Mouse (Mus musculus): ENCODE measurements at regions not wholly inside any gene's neighbourhood (a gene's known extent, or its start where the extent isn't known, plus 50 kb on each side); places are given as distances from the start of the nearest gene placed in this dataset.
A peak's percentile ranks its signal among the peaks of the same experiment; 100 is the strongest.

- no peak for DNase-seq
- H3K4me3 ChIP-seq: no peak overlapping the region
- TF ChIP-seq CTCF (IDR thresholded peaks at IDR 0.05): no peak
- H3K27ac ChIP-seq: no peak overlapping the region
- intact Hi-C loops (cut with DNase I): no loop called here
These were observed 452.9 kb upstream of the Fam19a5 start for GRCm38 (mm10) chr15:87091048-87091777.

DNA sequence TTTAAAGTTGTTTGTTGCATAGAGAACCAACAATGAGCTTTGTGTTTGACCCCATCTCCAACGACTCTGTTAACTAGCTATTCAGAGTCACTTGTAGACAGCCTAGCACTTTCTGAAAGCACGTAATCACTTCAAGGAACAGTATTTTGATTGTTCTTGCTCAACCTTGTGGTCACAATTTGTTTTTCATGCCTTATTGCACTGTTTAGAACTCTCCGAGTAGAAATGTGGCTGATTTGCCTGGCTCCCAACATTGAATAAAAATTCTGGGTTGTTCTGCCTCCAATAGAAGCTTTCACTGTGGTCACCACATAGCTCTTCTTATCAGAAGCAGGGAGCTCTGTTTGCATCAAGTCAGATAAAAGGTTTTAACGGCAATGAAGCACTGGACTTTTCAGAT lies 446.9 kb upstream of the Fam19a5 start:
- intact Hi-C loops (cut with DNase I): no loop called here
- DNase-seq: no peak
- Histone ChIP-seq H3K4me3 (no peak overlapping the region), H3K27ac (no peak overlapping the region)
- TF ChIP-seq CTCF (IDR thresholded peaks at IDR 0.05): no peak

DNA sequence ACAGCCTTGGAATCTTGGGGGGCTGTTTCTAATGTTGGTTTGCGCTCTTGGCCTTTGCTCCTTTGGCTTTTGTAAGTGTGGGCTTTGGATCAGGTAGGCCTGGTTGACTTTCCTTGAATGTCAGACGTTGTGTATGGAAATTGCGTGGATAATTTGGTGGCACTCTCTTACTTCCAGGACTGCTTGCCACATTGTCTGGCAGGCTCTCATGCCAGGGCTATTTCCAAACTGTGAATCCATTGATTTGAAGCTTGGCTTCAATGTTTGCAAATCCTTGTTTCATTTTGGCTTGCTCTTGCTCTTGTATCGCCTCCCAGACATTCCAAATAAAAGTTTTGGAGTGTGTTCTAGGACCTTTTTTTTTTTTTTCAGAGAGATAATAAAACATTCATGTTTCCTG lies 443.0 kb upstream of the Fam19a5 start:
- intact Hi-C loops (cut with DNase I): no loop called here
- no peak for TF ChIP-seq CTCF (IDR thresholded peaks at IDR 0.05)
- no peak for DNase-seq
- no peak overlapping the region for H3K27ac ChIP-seq
- H3K4me3 ChIP-seq: no peak overlapping the region

DNA sequence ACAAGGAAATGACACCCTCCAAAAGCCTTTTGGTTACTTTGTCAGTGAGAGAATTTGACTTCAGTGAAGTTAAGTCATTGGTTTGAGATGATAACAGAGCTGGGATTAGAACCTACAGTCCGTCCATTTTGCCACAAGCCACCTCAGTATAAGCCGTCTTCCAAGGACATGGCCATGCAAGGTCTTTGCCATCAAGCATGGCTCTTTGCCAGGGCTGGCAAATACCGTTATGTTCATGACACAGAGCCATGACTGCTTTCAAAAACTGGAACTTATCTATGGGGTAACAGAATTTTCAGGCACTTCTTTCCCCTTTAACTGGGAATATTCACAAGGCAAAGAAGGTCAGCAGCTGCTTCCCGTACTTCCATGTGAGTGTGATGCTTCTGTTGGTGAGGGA lies 441.9 kb upstream of the Fam19a5 start:
- Histone ChIP-seq H3K4me3 (no peak overlapping the region), H3K27ac (no peak overlapping the region)
- TF ChIP-seq CTCF (IDR thresholded peaks at IDR 0.05): no peak
- DNase-seq: no peak
- intact Hi-C loops (cut with DNase I): no loop called here

DNA sequence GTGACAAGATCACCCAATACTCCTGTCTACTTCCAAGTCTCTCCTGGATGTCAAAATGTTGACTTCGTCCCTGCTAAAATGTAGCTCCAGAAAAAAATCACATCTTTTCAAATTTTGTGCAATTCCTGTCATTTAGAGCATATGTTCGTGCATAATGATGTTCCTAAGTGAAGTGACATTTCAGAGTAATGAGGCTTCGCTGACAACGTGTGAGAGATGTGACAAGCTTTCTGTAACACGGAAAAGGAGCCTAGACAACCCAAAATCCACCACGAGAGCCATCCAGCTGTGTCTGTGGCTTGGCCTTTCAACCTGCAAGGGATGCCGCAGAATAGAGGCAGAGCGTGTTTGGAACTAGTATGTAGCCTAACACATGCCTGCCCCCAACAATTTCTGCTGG lies 438.1 kb upstream of the Fam19a5 start:
- H3K27ac ChIP-seq: no peak overlapping the region
- no peak for TF ChIP-seq CTCF (IDR thresholded peaks at IDR 0.05)
- intact Hi-C loops (cut with DNase I): no loop called here
- no peak overlapping the region for H3K4me3 ChIP-seq
- DNase-seq: no peak

DNA sequence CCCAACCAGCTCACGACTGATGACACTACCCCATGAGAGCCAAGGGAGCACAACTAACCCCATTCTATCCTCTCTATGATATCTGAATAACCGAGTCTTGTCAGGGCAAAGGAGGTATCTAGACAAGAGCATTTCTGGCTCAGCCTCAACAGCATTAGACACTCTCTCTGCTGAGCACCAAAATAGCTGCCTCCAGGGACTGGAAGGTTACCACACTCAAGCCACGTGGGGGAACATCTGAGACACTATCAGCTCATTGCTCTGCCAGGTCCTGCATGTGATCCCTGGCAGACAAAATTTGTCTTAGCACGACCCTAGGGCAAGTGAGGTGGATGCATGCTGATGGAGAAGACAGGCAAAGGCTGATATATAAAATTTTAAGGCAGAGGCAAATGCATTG lies 436.4 kb upstream of the Fam19a5 start:
- intact Hi-C loops (cut with DNase I): no loop called here
- Histone ChIP-seq H3K4me3 (no peak overlapping the region), H3K27ac (no peak overlapping the region)
- peak; percentile 61 for DNase-seq
- no peak for TF ChIP-seq CTCF (IDR thresholded peaks at IDR 0.05)

GRCm38 (mm10) chr15:87108411-87108810 lies 435.7 kb upstream of the Fam19a5 start:
- H3K4me3 ChIP-seq: no peak overlapping the region
- no peak for TF ChIP-seq CTCF (IDR thresholded peaks at IDR 0.05)
- DNase-seq: no peak
- H3K27ac ChIP-seq: no peak overlapping the region
- intact Hi-C loops (cut with DNase I): no loop called here

GRCm38 (mm10) chr15:87122656-87123055 lies 421.4 kb upstream of the Fam19a5 start:
- DNase-seq: no peak
- Histone ChIP-seq H3K27ac (no peak overlapping the region), H3K4me3 (no peak overlapping the region)
- TF ChIP-seq CTCF (IDR thresholded peaks at IDR 0.05): no peak
- intact Hi-C loops (cut with DNase I): no loop called here

DNA sequence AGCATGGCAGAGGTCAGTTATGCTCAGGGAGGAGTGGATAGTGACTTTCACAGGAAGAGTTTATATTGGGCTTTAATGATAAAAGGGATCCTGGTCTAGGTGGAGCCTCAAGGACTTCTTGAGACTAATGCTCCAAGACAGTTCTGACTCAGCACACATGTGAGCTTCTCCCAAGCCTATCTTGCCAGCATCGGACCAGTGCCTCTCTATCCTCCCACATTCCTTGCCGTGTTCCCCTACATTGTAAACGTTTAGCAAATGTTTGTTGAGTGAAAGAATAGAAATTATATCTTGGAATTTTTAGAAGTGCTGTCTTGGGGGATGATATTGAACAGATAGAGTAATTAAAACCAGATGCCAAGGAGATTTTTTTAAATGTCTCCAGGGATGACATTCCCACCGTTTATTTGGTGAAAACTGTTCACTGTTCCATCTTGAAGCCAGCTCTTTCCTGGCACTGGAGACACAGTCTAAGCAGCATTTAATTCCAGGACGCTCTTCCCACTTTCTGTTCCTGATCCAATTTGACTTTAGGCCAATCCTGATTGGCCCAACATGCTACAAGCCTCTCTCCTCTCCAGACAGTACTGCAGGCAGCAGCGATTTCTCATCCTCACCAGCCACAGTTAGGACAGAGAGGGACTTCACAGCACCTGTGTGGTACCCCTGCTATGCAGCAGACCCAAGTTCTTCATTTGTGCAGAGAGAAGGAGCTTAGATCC lies 418.5 kb upstream of the Fam19a5 start:
- intact Hi-C loops (cut with DNase I): no loop called here
- no peak for DNase-seq
- TF ChIP-seq CTCF (IDR thresholded peaks at IDR 0.05): no peak
- H3K27ac ChIP-seq: no peak overlapping the region
- no peak overlapping the region for H3K4me3 ChIP-seq

DNA sequence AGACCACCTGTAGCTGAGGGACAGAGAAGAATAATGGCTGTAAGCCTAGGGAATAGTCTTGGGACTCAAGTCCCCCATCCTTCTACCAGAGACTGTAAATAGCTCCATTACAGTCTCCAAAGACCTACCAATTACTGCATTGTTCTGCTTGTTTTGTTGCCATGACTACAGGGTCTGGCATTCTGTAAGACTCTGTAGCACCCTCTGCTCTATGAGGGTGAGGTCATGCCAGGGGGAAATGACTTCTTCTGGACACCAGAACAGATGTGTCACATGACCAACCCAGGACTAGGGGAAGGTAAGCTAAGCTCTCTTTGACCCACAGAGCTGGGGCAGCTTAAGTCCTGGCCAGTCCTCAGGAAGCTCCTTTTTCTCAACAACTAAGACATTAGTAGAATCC lies 405.2 kb upstream of the Fam19a5 start:
- intact Hi-C loops (cut with DNase I): no loop called here
- no peak for TF ChIP-seq CTCF (IDR thresholded peaks at IDR 0.05)
- DNase-seq: no peak
- Histone ChIP-seq H3K27ac (no peak overlapping the region), H3K4me3 (no peak overlapping the region)

GRCm38 (mm10) chr15:87169136-87169535 lies 375.0 kb upstream of the Fam19a5 start:
- no peak for TF ChIP-seq CTCF (IDR thresholded peaks at IDR 0.05)
- Histone ChIP-seq H3K27ac (no peak overlapping the region), H3K4me3 (no peak overlapping the region)
- intact Hi-C loops (cut with DNase I): no loop called here
- no peak for DNase-seq

DNA sequence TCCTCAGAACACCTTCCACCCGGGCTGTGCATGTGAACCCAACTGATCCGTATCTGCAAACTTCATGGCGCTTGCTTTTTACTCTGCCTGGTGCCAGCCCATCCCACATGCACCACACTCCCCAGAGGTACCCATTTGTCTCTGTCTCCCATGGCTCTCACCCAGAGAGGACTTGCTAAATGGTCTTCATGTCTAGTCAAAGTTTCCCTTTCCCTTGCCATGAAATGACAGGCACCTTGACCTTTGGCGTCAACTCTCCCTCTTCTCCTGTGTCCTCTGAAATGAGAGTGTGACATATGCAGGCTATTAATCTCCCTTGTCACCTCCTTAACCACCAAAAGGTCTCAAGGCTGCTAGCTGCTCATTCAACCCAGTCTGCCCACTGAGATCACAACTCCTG lies 373.2 kb upstream of the Fam19a5 start:
- no peak for TF ChIP-seq CTCF (IDR thresholded peaks at IDR 0.05)
- no peak overlapping the region for H3K27ac ChIP-seq
- intact Hi-C loops (cut with DNase I): no loop called here
- no peak overlapping the region for H3K4me3 ChIP-seq
- DNase-seq: peak; percentile 15

GRCm38 (mm10) chr15:87173096-87173495 lies 371.0 kb upstream of the Fam19a5 start:
- Histone ChIP-seq H3K27ac (no peak overlapping the region), H3K4me3 (no peak overlapping the region)
- intact Hi-C loops (cut with DNase I): no loop called here
- TF ChIP-seq CTCF (IDR thresholded peaks at IDR 0.05): no peak
- no peak for DNase-seq

DNA sequence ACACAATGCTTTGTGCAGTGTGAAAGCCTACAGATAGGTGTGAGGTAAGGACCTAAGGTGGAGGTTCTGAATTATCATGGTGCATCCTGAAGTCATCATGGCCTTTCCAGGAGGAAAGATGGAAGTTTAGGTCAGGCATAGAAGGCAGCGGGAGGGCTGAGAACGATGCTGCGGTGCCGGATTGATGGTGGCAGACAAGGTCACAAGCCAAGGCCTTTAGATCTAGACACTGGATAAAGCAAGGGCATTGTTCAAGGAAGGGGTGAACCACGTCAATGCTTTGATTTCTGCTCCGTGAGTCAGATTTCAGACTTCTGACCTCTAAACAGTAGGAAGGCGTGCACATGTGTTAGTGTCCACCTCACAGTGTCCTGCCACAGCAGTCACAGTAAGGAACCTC lies 365.5 kb upstream of the Fam19a5 start:
- intact Hi-C loops (cut with DNase I): no loop called here
- TF ChIP-seq CTCF (IDR thresholded peaks at IDR 0.05): no peak
- DNase-seq: no peak
- Histone ChIP-seq H3K27ac (no peak overlapping the region), H3K4me3 (no peak overlapping the region)
